Mouse (Mus musculus): Measurements from ENCODE around the gene Vsig2. TPM values are rescaled to one million over a fixed set of nuclear protein-coding genes. Genes with fewer than 3 reads are reported as not detected.
A peak's percentile ranks its signal among the peaks of the same experiment; 100 is the strongest.

Vsig2 gene
- total RNA-seq, 2 experiments from 2014 or later: not detected

DNA sequence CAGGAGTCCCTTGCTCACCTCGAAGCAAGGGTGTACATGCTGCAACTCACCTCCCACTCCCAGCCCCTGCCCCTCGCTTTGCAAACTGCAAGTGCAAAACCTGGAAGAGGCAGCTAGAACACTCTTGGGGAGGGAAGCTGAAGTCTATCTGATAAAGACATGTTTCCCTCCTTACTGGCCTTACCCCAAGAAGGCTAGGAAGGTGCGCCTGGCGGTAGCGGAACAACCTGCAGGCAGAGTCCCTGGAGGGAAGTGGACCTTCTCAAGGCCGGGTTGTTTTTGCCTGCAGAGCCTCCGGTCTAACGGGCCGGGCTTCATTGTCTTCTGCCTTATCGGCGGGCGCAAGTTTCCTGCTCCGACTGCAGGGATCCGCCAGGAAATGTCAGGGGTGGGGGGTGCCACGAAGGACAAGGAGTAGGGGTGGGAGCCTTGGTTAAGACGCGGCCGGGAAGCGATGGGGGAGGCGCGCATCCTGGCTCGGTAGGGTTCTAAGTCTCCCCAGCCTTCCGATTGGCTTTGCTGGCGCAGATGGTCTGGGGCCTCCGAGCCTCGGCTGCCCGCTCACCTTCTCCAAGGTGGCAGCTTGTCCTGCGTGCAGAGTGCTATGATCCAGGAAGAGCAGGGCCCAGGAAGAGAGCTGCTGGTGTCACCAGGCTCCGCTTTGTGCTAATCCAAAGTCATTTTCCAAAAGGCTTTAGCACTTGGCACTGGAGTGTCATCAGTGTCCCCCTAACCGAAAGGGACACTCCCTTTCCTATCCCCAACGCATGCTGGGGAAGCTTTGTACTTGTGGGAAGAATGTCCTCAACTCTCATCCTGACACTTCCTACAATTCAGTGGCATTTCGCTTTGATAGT, 8.8 kb upstream of the Vsig2 start:
- ATAC-seq (replicated peaks; ENCODE audit: low FRiP score, low TSS enrichment, poor library complexity, severe bottlenecking): peak; percentile 62

DNA sequence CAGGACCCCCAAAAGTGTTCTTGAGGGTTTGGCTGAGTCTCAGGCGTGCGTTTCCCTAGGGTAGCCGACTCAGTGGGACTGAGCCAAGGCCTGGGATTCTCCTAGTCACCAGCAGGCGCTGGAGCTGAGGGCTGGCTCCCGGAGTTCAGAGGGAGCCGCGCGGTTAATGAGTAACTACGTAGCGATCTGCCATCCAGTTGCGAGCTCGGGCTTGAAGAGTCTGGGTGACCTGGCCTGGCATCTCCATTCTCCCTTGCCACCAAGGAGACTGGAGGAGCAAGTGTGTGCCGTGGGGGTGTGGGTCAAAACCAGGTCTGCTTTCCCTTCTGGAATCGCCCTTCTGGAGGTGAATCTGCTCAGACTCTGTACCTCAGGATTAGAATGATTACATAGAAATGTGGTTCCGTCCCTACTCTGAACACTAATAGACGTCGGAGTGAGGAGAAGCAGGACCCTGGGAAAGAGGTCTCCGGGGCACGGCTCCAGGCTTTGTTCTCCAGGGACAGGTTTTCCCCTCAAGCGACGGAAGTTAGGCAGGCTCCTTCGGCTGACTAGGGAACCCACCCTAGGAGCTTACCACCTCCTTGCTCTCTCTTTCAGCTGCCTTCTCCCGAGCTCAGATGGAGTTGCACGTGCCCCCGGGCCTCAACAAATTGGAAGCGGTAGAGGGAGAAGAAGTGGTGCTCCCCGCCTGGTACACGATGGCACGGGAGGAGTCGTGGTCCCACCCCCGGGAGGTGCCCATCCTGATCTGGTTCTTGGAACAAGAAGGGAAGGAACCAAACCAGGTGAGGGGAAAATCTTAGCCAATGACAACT, 8.0 kb upstream of the Vsig2 start:
- peak; percentile 53 for ATAC-seq (replicated peaks; ENCODE audit: low FRiP score, low TSS enrichment, poor library complexity, severe bottlenecking)

DNA sequence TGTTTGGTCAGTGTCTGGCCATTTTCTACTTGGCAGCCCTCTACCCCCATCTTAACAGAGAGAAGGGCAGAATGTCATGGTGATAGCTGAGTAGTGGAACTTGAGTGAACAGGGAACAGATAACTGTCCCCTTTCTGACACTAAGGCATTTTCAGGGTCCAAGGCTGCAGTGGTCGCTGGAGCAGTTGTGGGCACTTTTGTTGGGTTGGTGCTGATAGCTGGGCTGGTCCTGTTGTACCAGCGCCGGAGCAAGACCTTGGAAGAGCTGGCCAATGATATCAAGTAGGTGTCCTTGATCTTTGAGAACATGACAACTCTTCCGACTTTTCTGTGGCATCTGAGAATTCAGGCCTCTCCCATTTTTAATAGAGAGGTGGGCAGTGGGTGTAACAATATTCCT, 2.2 kb upstream of the Vsig2 start:
- no peak for ATAC-seq (replicated peaks; ENCODE audit: low FRiP score, low TSS enrichment, poor library complexity, severe bottlenecking)

DNA sequence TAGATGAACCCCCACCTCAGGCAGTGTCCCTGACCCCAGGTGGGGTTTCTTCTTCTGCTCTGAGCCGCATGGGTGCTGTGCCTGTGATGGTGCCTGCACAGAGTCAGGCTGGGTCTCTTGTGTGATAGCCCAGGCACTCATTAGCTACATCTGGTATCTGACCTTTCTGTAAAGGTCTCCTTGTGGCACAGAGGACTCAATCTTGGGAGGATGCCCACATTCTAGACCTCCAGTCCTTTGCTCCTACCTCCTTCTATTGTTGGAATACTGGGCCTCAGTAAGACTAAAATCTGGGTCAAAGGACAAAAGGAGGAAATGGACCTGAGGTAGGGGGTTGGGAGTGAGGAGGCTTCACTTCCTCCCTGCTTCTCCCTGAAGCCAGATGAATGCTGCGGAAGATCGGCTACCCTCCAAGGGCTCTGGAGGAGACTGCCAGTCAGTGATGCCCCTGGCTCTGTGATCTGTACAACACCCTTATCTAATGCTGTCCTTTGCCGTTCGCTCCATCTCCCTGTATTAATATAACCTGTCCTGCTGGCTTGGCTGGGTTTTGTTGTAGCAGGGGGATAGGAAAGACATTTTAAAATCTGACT, 1.3 kb upstream of the Vsig2 start:
- no peak for ATAC-seq (replicated peaks; ENCODE audit: low FRiP score, low TSS enrichment, poor library complexity, severe bottlenecking)

DNA sequence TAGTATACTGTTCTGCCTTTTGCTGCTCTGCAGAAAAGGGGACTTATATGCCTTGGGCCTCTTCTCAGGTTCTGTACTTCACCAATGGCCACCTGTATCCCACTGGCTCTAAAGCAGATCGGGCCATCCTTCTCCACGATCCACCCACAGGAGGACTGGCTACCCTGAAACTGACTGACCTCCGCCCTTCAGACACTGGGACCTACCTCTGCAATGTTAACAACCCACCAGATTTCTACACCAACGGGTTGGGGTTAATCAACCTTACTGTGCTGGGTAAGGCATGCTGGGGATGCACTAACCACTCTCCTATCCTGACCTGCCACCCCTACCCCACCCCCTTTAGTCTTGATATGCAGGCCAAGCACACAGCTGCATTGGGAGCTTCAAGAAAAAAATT, 1.2 kb downstream of the Vsig2 start:
- ATAC-seq (replicated peaks; ENCODE audit: low FRiP score, low TSS enrichment, poor library complexity, severe bottlenecking): no peak

DNA sequence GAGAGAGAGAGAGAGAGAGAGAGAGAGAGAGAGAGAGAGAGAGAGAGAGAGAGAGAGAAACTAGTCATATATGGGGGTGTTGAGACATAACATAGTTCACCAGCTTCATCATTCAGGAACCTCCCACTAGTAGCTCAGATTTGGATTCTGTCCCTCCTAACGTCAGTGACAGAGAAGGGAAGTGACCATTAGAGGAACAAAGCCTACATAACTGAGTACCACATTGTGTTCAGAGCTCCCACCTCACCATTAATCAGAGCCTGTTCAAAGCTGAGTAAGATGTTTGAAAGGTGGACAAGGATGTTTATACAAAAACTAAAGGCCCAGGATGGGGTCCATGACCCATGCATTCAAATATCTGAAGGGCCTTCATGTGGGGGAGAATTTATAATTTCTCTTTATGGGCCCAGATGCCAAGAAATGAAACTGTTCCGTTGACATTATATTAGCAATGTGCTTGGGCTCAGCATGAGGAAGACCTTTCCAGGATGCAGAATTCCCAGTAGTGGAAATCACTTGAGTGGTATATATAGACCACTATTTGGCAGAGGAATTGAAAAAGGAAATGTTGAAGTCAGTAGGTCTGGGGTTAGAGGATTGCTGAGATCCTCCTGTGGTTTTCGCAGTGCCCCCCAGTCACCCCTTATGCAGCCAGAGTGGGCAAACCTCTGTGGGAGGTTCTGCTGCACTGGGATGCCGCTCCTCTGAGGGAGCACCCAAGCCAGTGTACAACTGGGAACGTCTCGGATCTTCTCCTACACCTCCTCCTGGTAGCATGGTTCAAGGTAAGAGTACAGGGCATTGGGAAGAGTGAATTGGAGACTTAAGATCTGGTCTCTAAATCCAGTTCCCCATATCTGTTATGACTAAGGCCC, 1.9 kb downstream of the Vsig2 start:
- no peak for ATAC-seq (replicated peaks; ENCODE audit: low FRiP score, low TSS enrichment, poor library complexity, severe bottlenecking)

DNA sequence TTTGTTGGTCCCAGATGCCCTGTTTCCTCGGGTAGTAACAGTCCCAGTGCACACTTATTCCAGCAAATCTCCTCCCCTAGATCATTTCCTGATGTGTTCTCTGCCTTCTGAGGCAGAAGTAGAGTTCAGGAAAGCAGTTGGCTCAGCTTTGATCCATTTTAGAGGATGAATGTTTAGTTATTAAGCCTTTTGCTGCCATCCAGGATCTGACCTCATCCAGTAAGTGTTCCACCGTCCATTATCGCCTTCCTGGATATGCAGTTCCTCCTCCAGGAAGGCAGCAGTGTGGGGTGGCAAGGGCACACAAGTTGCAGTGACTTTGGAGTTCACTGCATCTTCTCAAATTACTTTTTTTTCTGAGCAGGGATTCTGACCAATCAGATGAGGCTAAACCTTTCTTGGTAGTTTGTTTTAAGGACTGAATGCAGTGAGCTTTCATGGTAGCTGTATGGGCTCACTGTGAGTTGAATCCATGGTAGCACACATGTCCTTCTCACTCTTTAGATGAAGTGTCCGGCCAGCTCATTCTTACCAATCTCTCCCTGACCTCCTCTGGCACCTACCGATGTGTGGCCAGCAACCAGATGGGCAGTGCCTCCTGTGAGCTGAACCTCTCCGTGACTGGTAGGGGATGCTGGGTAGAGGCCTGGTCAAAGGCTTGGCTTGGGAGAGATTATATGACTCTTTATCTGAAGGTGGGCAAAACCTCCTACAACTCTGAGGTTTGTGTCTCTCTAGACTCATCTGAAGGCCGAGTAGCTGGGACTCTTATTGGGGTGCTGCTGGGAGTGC, 3.0 kb downstream of the Vsig2 start:
- no peak for ATAC-seq (replicated peaks; ENCODE audit: low FRiP score, low TSS enrichment, poor library complexity, severe bottlenecking)

DNA sequence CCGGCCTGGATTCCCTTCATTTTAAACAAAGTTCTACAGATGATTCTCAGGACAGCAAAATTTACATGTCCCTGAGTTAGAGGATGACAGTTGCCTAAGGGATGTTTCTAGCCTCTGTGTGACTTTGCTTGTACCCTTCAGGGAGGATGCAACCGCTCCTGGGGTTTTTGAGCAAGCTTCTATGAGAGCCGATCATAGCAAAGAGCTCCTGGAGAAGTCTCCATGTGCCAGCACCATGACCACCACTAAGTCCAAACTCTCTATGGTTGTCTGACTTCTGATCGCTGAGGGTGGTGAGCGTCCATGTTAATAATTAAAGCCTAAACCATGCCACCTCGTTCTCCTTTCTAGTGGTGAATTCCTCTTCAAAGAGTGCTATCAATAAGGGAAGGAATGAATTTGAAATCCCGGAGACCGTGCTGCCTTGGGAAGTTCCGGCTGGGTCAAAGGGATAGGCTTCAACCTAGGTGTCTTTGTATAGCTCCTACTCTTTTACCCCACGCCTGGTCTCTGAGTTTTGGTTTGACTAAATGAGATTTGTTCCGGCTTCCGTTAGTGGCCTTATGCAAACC, 4.9 kb downstream of the Vsig2 start:
- ATAC-seq (replicated peaks; ENCODE audit: low FRiP score, low TSS enrichment, poor library complexity, severe bottlenecking): no peak

DNA sequence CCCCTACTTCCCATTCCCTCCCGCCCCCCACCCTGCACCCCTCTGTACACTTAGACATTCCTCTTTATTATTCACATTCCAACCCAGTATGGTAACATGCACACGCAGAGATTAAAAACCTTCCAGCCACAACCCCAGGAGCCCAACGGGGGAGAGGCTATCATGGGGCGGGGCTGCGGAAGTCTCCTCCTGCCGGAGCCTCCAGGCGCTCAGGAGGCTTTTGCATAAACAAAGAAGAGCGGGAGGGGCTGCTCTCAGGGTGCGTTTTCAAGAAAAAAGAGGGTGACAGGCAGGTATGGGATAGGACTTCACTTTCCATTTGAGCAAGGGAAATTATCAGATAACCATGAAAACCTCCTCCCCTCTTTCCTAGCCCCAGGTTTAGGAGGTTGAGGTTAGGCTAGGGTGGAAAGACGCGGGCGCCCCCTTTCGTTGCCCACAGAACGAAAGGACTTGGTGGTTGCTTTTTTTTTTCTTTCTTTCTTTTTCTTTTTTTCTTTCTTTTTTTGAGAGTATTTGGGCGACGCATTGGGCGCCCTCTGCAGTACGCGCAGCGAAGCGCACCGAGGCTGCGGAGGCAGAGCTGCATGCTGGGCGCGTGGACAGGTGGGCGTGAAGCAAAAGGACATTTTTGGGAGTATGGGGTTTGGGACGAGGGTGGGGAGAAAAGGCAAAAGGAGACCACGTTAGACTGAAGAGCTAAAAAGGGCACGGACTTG, 5.6 kb downstream of the Vsig2 start:
- peak; percentile 87 for ATAC-seq (replicated peaks; ENCODE audit: low FRiP score, low TSS enrichment, poor library complexity, severe bottlenecking)

DNA sequence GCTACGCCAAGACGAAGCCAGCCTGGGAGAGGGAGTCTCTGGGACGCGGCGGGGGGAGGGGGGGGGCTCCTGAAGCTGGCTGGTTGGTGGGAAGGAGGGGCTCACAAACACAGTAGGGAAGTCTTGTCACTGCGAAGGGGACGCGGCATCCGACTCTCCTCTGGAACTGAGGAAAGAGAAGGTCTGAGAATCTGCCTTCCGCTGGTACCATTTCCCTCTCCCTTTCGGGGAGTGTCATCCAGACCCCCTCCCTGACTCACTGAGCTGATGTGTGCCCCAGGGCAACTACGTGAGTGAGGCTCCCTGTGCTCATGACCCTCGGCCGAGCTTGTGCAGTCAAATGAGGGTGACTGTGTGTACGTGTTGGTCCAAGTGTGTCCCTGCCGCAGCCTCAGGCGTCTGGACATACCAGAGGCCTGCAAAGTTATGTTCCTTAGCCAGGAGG, 6.1 kb downstream of the Vsig2 start:
- no peak for ATAC-seq (replicated peaks; ENCODE audit: low FRiP score, low TSS enrichment, poor library complexity, severe bottlenecking)

DNA sequence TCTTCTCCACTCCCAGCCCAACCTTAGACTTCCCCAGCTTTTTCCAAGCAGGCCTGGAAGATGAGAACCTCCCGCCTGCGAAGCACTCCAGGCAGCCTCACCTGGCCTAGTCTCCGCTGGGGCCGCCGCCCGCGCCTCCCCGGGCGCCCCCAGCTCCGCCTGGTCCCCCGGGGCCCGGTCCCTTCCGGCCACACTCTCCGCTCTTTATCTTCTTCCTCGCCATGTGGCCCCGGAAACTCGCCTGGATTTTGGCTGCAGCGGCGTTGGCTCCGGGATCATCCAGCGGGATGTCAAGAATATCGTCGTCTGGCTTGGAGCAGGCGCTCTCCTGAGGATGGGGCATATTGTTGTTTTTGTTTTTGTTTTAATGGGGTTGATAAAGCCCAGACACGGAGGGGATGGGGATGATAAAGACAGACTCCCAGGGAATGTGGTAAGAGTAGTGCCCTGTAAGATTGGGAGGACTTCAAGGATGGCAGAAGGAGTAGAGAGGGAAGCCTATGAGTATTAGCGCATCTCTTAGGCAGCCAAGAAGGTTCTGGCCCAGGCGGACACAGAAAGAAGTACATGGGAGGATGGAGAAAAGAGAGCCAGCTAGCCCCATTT, 6.9 kb downstream of the Vsig2 start:
- no peak for ATAC-seq (replicated peaks; ENCODE audit: low FRiP score, low TSS enrichment, poor library complexity, severe bottlenecking)

DNA sequence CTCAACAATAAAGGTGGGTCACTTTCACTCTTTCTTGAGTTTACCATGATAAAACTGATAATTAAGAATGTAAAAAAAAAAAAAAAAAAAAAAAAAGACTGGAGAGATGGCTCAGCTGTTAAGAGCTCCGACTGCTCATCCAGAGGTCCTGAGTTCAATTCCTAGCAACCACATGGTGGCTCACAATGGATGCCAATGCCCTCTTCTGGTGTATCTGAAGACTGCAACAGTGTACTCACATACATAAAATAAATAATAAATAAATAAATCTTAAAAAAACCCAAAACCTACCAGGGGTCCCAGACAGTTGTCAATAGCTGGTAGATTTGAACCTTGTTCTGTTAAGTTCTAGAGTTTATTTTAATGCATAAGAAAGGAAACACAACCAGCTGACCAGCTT, 7.8 kb downstream of the Vsig2 start:
- ATAC-seq (replicated peaks; ENCODE audit: low FRiP score, low TSS enrichment, poor library complexity, severe bottlenecking): no peak

DNA sequence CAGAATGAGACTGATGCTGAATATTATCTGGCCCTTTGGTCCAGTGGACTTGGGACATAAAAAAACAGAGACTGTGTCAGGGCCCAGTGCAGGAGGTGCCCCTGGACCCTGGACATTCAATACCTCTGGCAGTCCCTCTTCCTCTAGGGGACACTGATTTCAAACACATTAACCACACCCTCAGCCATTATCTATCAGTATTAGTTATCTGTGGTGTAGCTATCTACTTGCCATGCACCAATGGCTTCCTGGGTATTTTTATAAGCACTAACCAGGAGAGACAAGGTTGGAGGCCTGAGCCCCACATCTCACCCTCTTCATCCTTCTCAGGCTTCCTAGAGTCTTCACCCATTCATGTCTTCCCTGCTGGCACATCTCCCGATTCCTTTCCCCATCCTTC, 11.4 kb downstream of the Vsig2 start:
- ATAC-seq (replicated peaks; ENCODE audit: low FRiP score, low TSS enrichment, poor library complexity, severe bottlenecking): no peak

DNA sequence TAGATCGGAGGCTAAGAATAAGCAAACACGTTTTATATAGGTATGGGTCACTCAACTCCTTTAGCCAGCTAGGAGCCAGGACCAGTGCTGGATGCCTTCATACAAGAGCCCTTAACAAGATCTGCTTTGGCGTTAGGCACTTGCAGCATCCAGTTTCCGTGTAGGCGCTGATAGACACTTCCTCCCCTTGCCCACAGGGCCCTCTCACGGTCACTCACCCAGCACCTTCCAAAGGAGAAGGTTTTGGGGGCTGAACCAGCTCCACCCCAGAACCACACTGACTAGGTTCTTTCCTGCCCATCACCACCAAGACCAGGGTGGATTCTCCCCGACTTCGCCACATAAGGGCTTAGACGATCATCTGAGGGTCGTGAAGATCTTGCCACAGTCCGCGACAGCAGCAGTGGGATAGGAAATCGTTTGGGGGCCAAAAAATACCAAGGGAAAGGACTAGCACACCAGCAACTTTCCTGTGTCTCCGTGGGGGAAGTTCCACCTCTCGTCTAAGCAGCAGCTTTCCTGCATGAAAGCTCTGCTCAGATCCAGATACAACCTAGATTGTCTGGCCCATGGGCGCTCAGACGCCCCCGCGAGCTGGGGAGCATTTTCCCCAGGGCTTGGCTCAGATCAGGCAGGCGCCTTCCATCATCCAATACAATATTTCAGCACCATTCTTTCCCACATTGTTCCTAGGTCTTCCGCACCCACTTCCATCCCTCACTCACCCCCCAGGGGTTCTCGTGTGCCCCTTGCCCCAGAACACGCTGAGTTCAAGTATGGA, 12.9 kb downstream of the Vsig2 start:
- 0 out of 2 replicates have a peak, but pooled peaks have one; percentile 2 for ATAC-seq (replicated peaks; ENCODE audit: low FRiP score, low TSS enrichment, poor library complexity, severe bottlenecking)

DNA sequence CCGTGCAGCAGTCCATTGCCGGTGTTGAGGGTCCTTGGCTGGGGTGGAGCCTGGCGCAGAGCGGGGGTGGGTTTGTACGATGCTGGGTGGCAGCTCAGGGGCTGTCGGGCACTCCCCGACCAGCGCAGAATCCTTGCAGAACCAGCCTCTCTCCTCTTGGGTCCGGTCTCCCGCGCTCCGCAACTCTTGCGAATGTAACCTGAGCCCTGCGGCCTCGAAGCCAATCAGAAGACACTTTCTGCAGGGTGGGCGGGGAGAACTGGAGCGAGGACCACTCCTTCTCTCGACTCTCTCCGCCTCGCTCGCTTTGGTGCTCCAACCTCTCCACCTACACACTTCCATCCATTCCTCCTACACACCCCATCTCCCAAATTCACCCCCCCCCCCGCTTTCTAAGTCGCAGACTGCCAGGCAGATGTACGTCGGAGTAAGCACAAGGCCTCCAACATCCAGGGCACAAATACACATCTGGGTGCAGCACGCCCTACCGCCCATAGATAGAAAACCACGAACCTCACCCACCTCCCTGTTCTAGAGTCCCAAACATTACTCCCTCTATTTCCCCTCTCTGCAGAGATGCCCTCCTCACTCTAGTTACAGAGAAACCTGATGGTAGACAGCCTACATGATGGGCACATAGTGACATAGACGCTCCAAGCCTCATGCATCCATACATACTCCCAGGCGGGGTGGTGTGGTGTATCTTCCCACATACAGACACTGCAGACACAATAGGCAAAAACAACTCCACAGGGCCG, 13.7 kb downstream of the Vsig2 start, which contains the start of gene Nrgn:
TSS of gene Nrgn (minus strand) at position 369 of the 758 bp plus-strand sequence.
- peak; percentile 94 for ATAC-seq (replicated peaks; ENCODE audit: low FRiP score, low TSS enrichment, poor library complexity, severe bottlenecking)

DNA sequence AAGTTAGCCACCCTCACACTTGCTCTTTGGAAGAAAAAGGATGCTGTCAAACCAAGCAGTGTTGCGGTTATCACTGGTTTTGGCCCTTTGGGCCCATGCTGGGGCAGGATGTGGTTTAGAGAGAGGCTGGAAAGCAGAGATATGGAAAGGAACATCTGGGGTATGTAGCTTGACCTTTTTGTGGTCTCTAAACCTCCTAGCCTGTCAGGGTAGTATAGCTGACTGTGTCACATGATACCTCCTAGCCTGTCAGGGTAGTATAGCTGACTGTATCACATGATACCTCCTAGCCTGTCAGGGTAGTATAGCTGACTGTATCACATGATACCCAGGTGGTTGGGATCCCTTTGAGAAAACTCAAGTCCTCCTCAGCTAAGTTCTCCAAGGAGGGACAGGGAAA, 15.2 kb downstream of the Vsig2 start:
- ATAC-seq (replicated peaks; ENCODE audit: low FRiP score, low TSS enrichment, poor library complexity, severe bottlenecking): peak; percentile 70
